Mouse (Mus musculus) spleen, adult 2 months (tissue): ENCODE measurements around the gene Camta1.

ENCODE experiments used
- CTCF ChIP-seq: fragments of 200-500 bp; IDR thresholded peaks from 2 replicates; pipeline ENCODE4 v1.5.1; 2011; ENCODE audit warnings: mild to moderate bottlenecking, inconsistent platforms; ENCODE audit not compliant: insufficient read depth, insufficient read length, insufficient replicate concordance; ENCODE audit errors: extremely low read depth
- POLR2A ChIP-seq: fragments of 200-500 bp; IDR thresholded peaks from 2 replicates; pipeline ENCODE4 v1.6.1; 2011; ENCODE audit warnings: low read depth, low read length, inconsistent platforms

DNA sequence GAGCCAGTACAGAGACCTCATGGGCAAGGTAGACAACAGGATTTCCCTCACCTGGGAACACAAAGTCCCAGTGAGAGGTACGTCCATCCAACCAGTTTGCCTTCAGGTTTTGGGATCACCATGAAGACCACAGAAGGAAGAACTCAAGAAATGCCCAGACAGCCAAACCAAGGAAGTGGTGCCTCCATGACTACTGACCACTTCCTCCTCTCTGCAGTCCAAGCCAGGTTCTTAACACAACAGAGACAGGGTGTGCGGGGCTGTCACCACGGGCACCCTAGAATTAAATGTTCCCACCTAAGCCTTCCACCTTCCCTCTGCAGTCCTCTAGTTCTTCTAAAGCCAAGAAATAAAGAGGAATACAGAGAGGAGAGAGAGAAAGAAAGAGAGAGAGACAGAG lies 33.8 kb downstream of the Camta1 start:
- TF ChIP-seq CTCF (no peak), POLR2A (no peak)
